Mouse (Mus musculus) liver, embryonic 13.5 days (tissue): Measurements from ENCODE around the gene Gm48552. TPM values are rescaled to one million over a fixed set of nuclear protein-coding genes. Genes with fewer than 3 reads are reported as not detected.

ENCODE experiments used
- ATAC-seq: fragments of 200-750 bp; cut with Nextera tagmentation; 2 replicates; pipeline ENCODE4 v1.8.0; 2017; ENCODE audit warnings: low read depth, mild to moderate bottlenecking, moderate number of reproducible peaks, moderate library complexity
- DNase-seq: peaks from one replicate; pipeline ENCODE4 v3.0.0; 2022
- H3K27ac ChIP-seq: fragments of 300-500 bp; sonication (generic); 2 replicates; pipeline ENCODE4 v1.5.1; 2015; ENCODE audit warnings: moderate library complexity, mild to moderate bottlenecking, inconsistent platforms
- H3K27me3 ChIP-seq: fragments of 300-500 bp; sonication (generic); 2 replicates; pipeline ENCODE4 v1.6.1; 2015; ENCODE audit warnings: mild to moderate bottlenecking, inconsistent platforms
- H3K36me3 ChIP-seq: fragments of 300-500 bp; sonication (generic); 2 replicates; pipeline ENCODE4 v1.6.1; 2015; ENCODE audit warnings: mild to moderate bottlenecking, inconsistent platforms
- H3K4me1 ChIP-seq: fragments of 300-500 bp; sonication (generic); replicated peaks from 2 replicates; pipeline ENCODE4 v1.6.1; 2015; ENCODE audit warnings: inconsistent platforms
- H3K4me2 ChIP-seq: fragments of 300-500 bp; sonication (generic); 2 replicates; pipeline ENCODE4 v1.6.1; 2015; ENCODE audit warnings: inconsistent platforms, mild to moderate bottlenecking, moderate library complexity
- H3K4me3 ChIP-seq: fragments of 300-500 bp; sonication (generic); replicated peaks from 2 replicates; pipeline ENCODE4 v1.5.1; 2015; ENCODE audit warnings: mild to moderate bottlenecking, inconsistent platforms
- H3K9ac ChIP-seq: fragments of 300-500 bp; sonication (generic); 2 replicates; pipeline ENCODE4 v1.6.1; 2015; ENCODE audit warnings: mild to moderate bottlenecking, inconsistent platforms
- H3K9me3 ChIP-seq: fragments of 300-500 bp; sonication (generic); replicated peaks from 2 replicates; pipeline ENCODE4 v1.6.1; 2016; ENCODE audit warnings: inconsistent platforms
- WGBS: fragments of 180-500 bp; shearing (Covaris S2); methylation state at CpG from one replicate; pipeline ENCODE4 v1.1.7; 2015; ENCODE audit not compliant: insufficient replicate concordance; 5-methylcytosine and 5-hydroxymethylcytosine counted together
- polyA plus RNA-seq: library from polyadenylated mRNA; unstranded; fragments of >200 nt; fragmentation: Nextera tagmentation; extraction: Ambion mirVana; gene quantifications from 2 replicates; pipeline ENCODE4 v1.2.1, GENCODE M21; 2015

Gm48552 gene
- polyA plus RNA-seq, 1 experiment from 2014 or later: 0.93 TPM

GRCm38 (mm10) chr10:81390678-81390965 is 1.8 kb downstream of the Gm48552 start:
- Histone ChIP-seq H3K9ac (no peak overlapping the region), H3K27me3 (no peaks in the 10 kb centered on the region), H3K4me1 (peaks cover 50% of the 10 kb centered on the region), H3K4me2 (no peak overlapping the region), H3K27ac (no peak overlapping the region), H3K9me3 (no peaks in the 10 kb centered on the region), H3K36me3 (peaks cover 38% of the 10 kb centered on the region), H3K4me3 (no peak overlapping the region)
- WGBS: 88% methylated on average over 13 of the region's 13 CpGs
- no peak for DNase-seq
- no peak for ATAC-seq

GRCm38 (mm10) chr10:81392270-81392669 is 3.5 kb downstream of the Gm48552 start:
- 59% methylated on average over 6 of the region's 6 CpGs for WGBS
- no peaks in the 10 kb centered on the region for H3K27me3 ChIP-seq
- H3K9me3 ChIP-seq: no peaks in the 10 kb centered on the region
- no peak overlapping the region; the same call in 1 of the 2 replicates for H3K27ac ChIP-seq
- peaks cover 24% of the 10 kb centered on the region for H3K36me3 ChIP-seq
- ATAC-seq (no peak), DNase-seq (no peak)
- no peak overlapping the region for H3K4me2 ChIP-seq
- no peak overlapping the region for H3K9ac ChIP-seq
- H3K4me1 ChIP-seq: peaks cover 43% of the 10 kb centered on the region
- no peak overlapping the region for H3K4me3 ChIP-seq

GRCm38 (mm10) chr10:81392781-81393185 is 4.0 kb downstream of the Gm48552 start, which contains the start of gene Smim24:
Gene Smim24 (plus strand): TSS chr10:81393051.
- ATAC-seq: no peak

GRCm38 (mm10) chr10:81393456-81394063 is 4.8 kb downstream of the Gm48552 start:
- Histone ChIP-seq H3K4me3 (peak overlapping the region; percentile 34), H3K27ac (peak overlapping the region; percentile 55), H3K9me3 (no peaks in the 10 kb centered on the region), H3K36me3 (peaks cover 11% of the 10 kb centered on the region), H3K9ac (peak overlapping the region; percentile 50), H3K4me1 (peaks cover 35% of the 10 kb centered on the region), H3K27me3 (no peaks in the 10 kb centered on the region), H3K4me2 (peak overlapping the region; percentile 66)
- 6% methylated on average over 19 of the region's 19 CpGs for WGBS
- no peak for DNase-seq
- ATAC-seq: no peak

More at GRCm38 (mm10) chr10:81392781-81393185, 4.0 kb downstream of the Gm48552 start, which contains the start of gene Smim24:
- H3K4me2 ChIP-seq: peak within 1 kb of the TSS; percentile 66
- DNase-seq: no peak
- peaks cover 42% of the 10 kb centered on the region for H3K4me1 ChIP-seq
- peak within 1 kb of the TSS; percentile 55 for H3K27ac ChIP-seq
- 55% methylated on average over 14 of the region's 14 CpGs for WGBS
- H3K9ac ChIP-seq: peak within 1 kb of the TSS; percentile 50
- H3K9me3 ChIP-seq: no peaks in the 10 kb centered on the region
- H3K4me3 ChIP-seq: peak within 1 kb of the TSS; percentile 34
- H3K36me3 ChIP-seq: peaks cover 19% of the 10 kb centered on the region
- H3K27me3 ChIP-seq: no peaks in the 10 kb centered on the region

GRCm38 (mm10) chr10:81395127-81395526 is 6.3 kb downstream of the Gm48552 start:
- WGBS: 9% methylated on average over 5 of the region's 5 CpGs
- H3K4me1 ChIP-seq: peaks cover 23% of the 10 kb centered on the region
- DNase-seq: no peak
- H3K4me3 ChIP-seq: no peak overlapping the region
- no peak for ATAC-seq
- H3K9ac ChIP-seq: no peak overlapping the region
- no peak overlapping the region for H3K4me2 ChIP-seq
- peaks cover 13% of the 10 kb centered on the region for H3K36me3 ChIP-seq
- no peak overlapping the region for H3K27ac ChIP-seq
- H3K9me3 ChIP-seq: no peaks in the 10 kb centered on the region
- H3K27me3 ChIP-seq: 0 out of 2 replicates have a peak, but pooled peaks cover 2% of the 10 kb centered on the region

GRCm38 (mm10) chr10:81395865-81396264 is 7.1 kb downstream of the Gm48552 start:
- Histone ChIP-seq H3K4me2 (no peak overlapping the region), H3K27me3 (peaks cover 6% of the 10 kb centered on the region; the same call in 1 of the 2 replicates), H3K4me3 (no peak overlapping the region), H3K9ac (no peak overlapping the region), H3K27ac (no peak overlapping the region), H3K36me3 (peaks cover 20% of the 10 kb centered on the region), H3K9me3 (no peaks in the 10 kb centered on the region), H3K4me1 (peaks cover 24% of the 10 kb centered on the region)
- ATAC-seq: no peak
- 85% methylated on average over 4 of the region's 4 CpGs for WGBS
- no peak for DNase-seq

- no peak for ATAC-seq
- DNase-seq: no peak
- Histone ChIP-seq H3K9ac (no peak overlapping the region), H3K27ac (no peak overlapping the region), H3K9me3 (no peaks in the 10 kb centered on the region), H3K4me3 (no peak overlapping the region), H3K4me2 (no peak overlapping the region), H3K27me3 (peaks cover 6% of the 10 kb centered on the region; the same call in 1 of the 2 replicates), H3K36me3 (peaks cover 20% of the 10 kb centered on the region), H3K4me1 (peaks cover 33% of the 10 kb centered on the region)
- WGBS: 91% methylated on average over 5 of the region's 5 CpGs
These were observed 7.9 kb downstream of the Gm48552 start for GRCm38 (mm10) chr10:81396749-81397148.

GRCm38 (mm10) chr10:81399296-81399695 is 10.5 kb downstream of the Gm48552 start:
- Histone ChIP-seq H3K9ac (no peak overlapping the region), H3K9me3 (no peaks in the 10 kb centered on the region), H3K27me3 (peaks cover 15% of the 10 kb centered on the region; the same call in 1 of the 2 replicates), H3K4me3 (no peak overlapping the region), H3K36me3 (peaks cover 20% of the 10 kb centered on the region), H3K27ac (no peak overlapping the region), H3K4me2 (no peak overlapping the region), H3K4me1 (peaks cover 32% of the 10 kb centered on the region)
- WGBS: 78% methylated on average over 5 of the region's 5 CpGs
- DNase-seq (no peak), ATAC-seq (no peak)

- DNase-seq: no peak
- no peak overlapping the region for H3K27ac ChIP-seq
- H3K9me3 ChIP-seq: no peaks in the 10 kb centered on the region
- peaks cover 21% of the 10 kb centered on the region; the same call in 1 of the 2 replicates for H3K27me3 ChIP-seq
- ATAC-seq: no peak
- no peak overlapping the region for H3K9ac ChIP-seq
- H3K36me3 ChIP-seq: peaks cover 20% of the 10 kb centered on the region
- peaks cover 36% of the 10 kb centered on the region for H3K4me1 ChIP-seq
- 82% methylated on average over 18 of the region's 18 CpGs for WGBS
- H3K4me3 ChIP-seq: no peak overlapping the region
- no peak overlapping the region for H3K4me2 ChIP-seq
These were observed 11.0 kb downstream of the Gm48552 start for GRCm38 (mm10) chr10:81399798-81400308.

- no peak overlapping the region for H3K27ac ChIP-seq
These were observed 11.8 kb downstream of the Gm48552 start for GRCm38 (mm10) chr10:81400371-81401204.

GRCm38 (mm10) chr10:81401205-81401520 is 12.4 kb downstream of the Gm48552 start:
- no peak overlapping the region for H3K4me3 ChIP-seq
- H3K36me3 ChIP-seq: peaks cover 22% of the 10 kb centered on the region
- peak overlapping the region; percentile 41 for H3K27ac ChIP-seq
- peak overlapping the region; percentile 8; the same call in 1 of the 2 replicates for H3K9ac ChIP-seq
- no peaks in the 10 kb centered on the region for H3K9me3 ChIP-seq
- peaks cover 33% of the 10 kb centered on the region for H3K27me3 ChIP-seq
- DNase-seq (no peak), ATAC-seq (0 out of 2 replicates have a peak, but pooled peaks have one; percentile 1)
- 0 out of 2 replicates have a peak overlapping the region, but pooled peaks have one; percentile 21 for H3K4me2 ChIP-seq
- H3K4me1 ChIP-seq: peaks cover 41% of the 10 kb centered on the region
- 41% methylated on average over 10 of the region's 10 CpGs for WGBS

More at GRCm38 (mm10) chr10:81400371-81401204, 11.8 kb downstream of the Gm48552 start:
- Histone ChIP-seq H3K4me1 (peaks cover 37% of the 10 kb centered on the region), H3K9ac (no peak overlapping the region), H3K9me3 (no peaks in the 10 kb centered on the region), H3K27me3 (peaks cover 28% of the 10 kb centered on the region), H3K36me3 (peaks cover 20% of the 10 kb centered on the region), H3K4me3 (no peak overlapping the region), H3K4me2 (no peak overlapping the region)
- no peak for DNase-seq
- WGBS: 62% methylated on average over 22 of the region's 22 CpGs
- ATAC-seq: no peak
